Mouse (Mus musculus) kidney, embryonic 16.5 days (tissue): ENCODE measurements around the gene Gm11032. TPM values are rescaled to one million over a fixed set of nuclear protein-coding genes. Genes with fewer than 3 reads are reported as not detected.
"Not testable (repeated sequence)": the region's sequence is repeated elsewhere in the genome, so short reads cannot be mapped to it uniquely, and the experiment has no call there.

Source experiments
- ATAC-seq: fragments of 200-750 bp; cut with Nextera tagmentation; 2 replicates; pipeline ENCODE4 v1.8.0; 2017; ENCODE audit warnings: moderate TSS enrichment; ENCODE audit not compliant: low FRiP score, low TSS enrichment
- H3K27ac ChIP-seq: fragments of 300-500 bp; sonication (generic); 2 replicates; pipeline ENCODE4 v1.5.1; 2014; ENCODE audit warnings: low read length
- H3K27me3 ChIP-seq: fragments of 300-500 bp; sonication (generic); 2 replicates; pipeline ENCODE4 v1.6.1; 2014; ENCODE audit warnings: low read length, control low read depth, mixed read lengths; ENCODE audit not compliant: insufficient read depth
- H3K36me3 ChIP-seq: fragments of 300-500 bp; sonication (generic); 2 replicates; pipeline ENCODE4 v1.6.1; 2014; ENCODE audit warnings: low read length, control low read depth, mixed read lengths; ENCODE audit not compliant: insufficient read depth
- H3K4me1 ChIP-seq: fragments of 300-500 bp; sonication (generic); 2 replicates; pipeline ENCODE4 v1.6.1; 2014; ENCODE audit warnings: low read length, control low read depth, mixed read lengths; ENCODE audit not compliant: insufficient read depth
- H3K4me2 ChIP-seq: fragments of 300-500 bp; sonication (generic); replicated peaks from 2 replicates; pipeline ENCODE4 v1.6.1; 2014; ENCODE audit warnings: low read depth, low read length
- H3K4me3 ChIP-seq: fragments of 300-500 bp; sonication (generic); 2 replicates; pipeline ENCODE4 v1.5.1; 2014; ENCODE audit warnings: mild to moderate bottlenecking, low read length
- H3K9ac ChIP-seq: fragments of 300-500 bp; sonication (generic); replicated peaks from 2 replicates; pipeline ENCODE4 v1.6.1; 2014; ENCODE audit warnings: low read length
- H3K9me3 ChIP-seq: fragments of 300-500 bp; sonication (generic); 2 replicates; pipeline ENCODE4 v1.6.1; 2016; ENCODE audit warnings: low read length, control low read depth
- WGBS: fragments of 180-500 bp; shearing (Covaris S2); extraction: QIAGEN DNeasy Blood & Tissue Kit; methylation state at CpG from one replicate; pipeline ENCODE4 v1.1.7; 2014; 5-methylcytosine and 5-hydroxymethylcytosine counted together
- polyA plus RNA-seq: library from polyadenylated mRNA; unstranded; fragments of >200 nt; fragmentation: Nextera tagmentation; extraction: Ambion mirVana; gene quantifications from 2 replicates; pipeline ENCODE4 v1.2.1, GENCODE M21; 2015

The Gm11032 gene
- polyA plus RNA-seq, 1 experiment from 2014 or later, result not detected

DNA sequence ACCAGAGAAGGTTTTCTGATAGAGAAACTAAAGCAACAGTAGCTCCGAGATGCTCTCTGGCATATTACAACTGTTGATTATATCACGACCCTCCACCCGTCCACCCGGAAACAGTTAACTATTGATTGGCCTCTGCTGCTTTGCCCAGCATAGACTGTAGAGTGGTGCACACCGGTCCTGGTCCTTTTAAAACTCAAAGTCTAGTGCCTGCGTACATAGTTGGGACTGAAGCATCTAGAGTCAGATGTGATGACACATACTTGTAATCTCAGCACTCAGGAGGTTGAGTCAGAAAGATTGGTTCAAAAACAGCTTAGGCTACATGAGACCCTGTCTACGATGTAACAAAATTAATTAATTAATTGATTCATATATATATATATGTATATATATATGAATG lies 18.4 kb downstream of the Gm11032 start:
- H3K27me3 ChIP-seq, result no peaks in the 10 kb centered on the region
- peak; percentile 42; the same call in 1 of the 2 replicates for ATAC-seq
- peaks cover 10% of the 10 kb centered on the region; the same call in 1 of the 2 replicates for H3K36me3 ChIP-seq
- peak overlapping the region; percentile 74 for H3K4me3 ChIP-seq
- no peaks in the 10 kb centered on the region for H3K9me3 ChIP-seq
- peak overlapping the region; percentile 58 for H3K4me2 ChIP-seq
- H3K4me1 ChIP-seq, result peaks cover 9% of the 10 kb centered on the region
- peak overlapping the region; percentile 70; the same call in 1 of the 2 replicates for H3K27ac ChIP-seq
- WGBS, result 21% methylated on average over 7 of the region's 7 CpGs
- peak overlapping the region; percentile 74 for H3K9ac ChIP-seq

DNA sequence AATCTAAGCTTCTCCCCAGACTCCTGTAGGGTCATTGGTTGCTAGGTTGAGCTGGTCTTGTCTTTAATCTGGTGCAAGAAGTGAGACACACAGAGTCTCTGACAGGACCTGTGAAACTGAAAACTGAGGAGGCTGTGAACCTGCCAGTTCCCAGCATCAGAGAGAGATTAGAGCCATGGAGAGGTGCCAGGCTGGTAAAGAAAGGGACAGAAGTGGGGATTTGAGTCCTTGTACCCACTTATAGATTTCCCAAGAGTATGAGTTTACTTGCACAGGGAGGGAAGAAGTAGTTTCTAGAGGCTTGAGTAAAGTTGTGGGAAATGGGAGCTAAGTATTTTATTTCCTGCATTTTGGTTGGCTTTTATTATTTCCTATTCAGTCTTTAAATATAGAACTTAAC lies 21.3 kb downstream of the Gm11032 start:
- Histone ChIP-seq H3K4me2 (no peak overlapping the region), H3K36me3 (peaks cover 17% of the 10 kb centered on the region; the same call in 1 of the 2 replicates), H3K9me3 (no peaks in the 10 kb centered on the region), H3K27ac (no peak overlapping the region), H3K4me3 (no peak overlapping the region), H3K9ac (no peak overlapping the region), H3K4me1 (peaks cover 12% of the 10 kb centered on the region), H3K27me3 (no peaks in the 10 kb centered on the region)
- ATAC-seq, result no peak

DNA sequence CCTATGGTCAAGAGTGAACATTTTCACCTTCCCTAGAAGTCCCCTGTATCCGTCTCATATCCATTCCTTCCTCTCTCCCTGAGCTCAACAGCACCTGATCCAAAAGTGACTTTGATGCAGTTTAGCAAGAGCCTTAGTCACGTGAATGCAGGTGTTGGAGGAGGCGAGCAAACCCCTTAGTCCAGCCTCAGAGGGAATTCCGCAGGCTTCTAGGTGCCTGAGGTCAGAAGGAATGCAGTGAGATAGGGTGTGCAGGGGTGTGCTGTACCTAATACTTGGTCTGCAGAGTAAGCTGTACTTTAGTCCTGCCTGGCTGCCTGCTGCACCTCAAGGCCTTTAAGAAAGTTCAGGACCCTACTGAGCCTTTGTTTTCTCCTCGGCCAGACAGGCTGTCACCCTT lies 23.9 kb downstream of the Gm11032 start:
- H3K9me3 ChIP-seq, result no peaks in the 10 kb centered on the region
- ATAC-seq, result no peak
- WGBS, result 64% methylated on average over 5 of the region's 5 CpGs
- H3K27ac ChIP-seq, result no peak overlapping the region
- H3K36me3 ChIP-seq, result peaks cover 32% of the 10 kb centered on the region
- H3K9ac ChIP-seq, result no peak overlapping the region
- peaks cover 6% of the 10 kb centered on the region; the same call in 1 of the 2 replicates for H3K4me1 ChIP-seq
- H3K4me2 ChIP-seq, result no peak overlapping the region
- no peak overlapping the region for H3K4me3 ChIP-seq
- H3K27me3 ChIP-seq, result no peaks in the 10 kb centered on the region

DNA sequence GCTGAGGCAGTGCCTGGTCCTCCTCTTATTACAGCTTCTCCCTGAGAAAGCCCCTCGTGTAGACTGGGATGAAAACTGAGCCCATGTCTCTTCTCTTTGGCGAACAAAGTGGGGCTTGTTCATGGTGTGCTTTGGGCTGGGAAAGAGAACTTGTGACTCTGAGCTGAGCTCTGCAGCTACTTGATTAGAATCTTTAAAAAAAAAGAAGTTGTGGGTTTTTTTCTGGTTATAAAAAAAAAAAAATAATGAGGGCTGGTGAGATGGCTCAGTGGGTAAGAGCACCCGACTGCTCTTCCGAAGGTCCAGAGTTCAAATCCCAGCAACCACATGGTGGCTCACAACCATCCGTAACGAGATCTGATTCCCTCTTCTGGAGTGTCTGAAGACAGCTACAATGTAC lies 25.3 kb downstream of the Gm11032 start:
- H3K27me3 ChIP-seq, H3K9me3 ChIP-seq, H3K4me3 ChIP-seq, H3K9ac ChIP-seq, ATAC-seq, H3K4me1 ChIP-seq, H3K4me2 ChIP-seq, H3K27ac ChIP-seq: not testable (repeated sequence)
- WGBS, result 86% methylated on average over 4 of the region's 6 CpGs
- peaks cover 44% of the 10 kb centered on the region for H3K36me3 ChIP-seq

DNA sequence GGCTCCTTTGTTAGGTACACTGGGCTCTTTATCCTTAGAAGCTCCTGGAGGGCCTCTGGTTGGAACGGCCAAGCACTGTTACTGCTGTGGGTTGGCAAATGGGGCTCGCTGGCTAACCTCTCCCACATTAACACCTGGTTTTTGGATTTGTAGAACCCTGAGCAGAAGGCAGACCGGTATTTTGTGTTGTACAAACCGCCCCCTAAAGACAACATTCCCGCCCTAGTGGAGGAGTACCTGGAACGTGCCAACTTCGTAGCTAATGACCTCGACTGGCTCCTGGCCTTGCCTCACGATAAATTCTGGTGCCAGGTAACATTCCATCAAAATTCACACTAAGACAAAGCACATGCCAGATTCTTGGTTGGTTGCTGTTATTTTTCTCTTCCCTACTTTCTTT lies 26.5 kb downstream of the Gm11032 start:
- Histone ChIP-seq H3K27me3 (no peaks in the 10 kb centered on the region), H3K4me2 (no peak overlapping the region), H3K36me3 (peaks cover 42% of the 10 kb centered on the region), H3K9me3 (no peaks in the 10 kb centered on the region), H3K4me1 (0 out of 2 replicates have a peak, but pooled peaks cover 3% of the 10 kb centered on the region), H3K9ac (no peak overlapping the region), H3K4me3 (no peak overlapping the region), H3K27ac (no peak overlapping the region)
- no peak for ATAC-seq
- 79% methylated on average over 9 of the region's 9 CpGs for WGBS

DNA sequence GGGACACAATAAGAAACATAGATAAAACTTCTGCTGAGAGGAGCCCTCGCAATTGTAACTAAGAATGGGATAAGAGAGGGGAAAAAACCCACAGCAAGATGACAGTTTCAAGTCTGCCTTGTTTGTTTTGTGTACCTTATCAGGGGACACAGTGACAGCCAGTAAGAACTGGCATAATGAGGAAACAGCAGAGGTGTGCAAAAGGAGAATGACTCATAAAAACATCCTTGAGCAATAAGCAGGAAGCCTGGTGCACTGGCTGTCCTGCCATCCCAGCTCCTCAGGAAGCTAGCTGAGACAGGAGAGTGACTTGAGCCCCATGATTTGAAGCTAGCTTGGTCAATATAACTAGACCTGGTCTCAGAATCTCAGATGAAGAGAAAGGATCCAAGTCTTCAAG lies 40.0 kb downstream of the Gm11032 start:
- Histone ChIP-seq H3K4me3 (no peak overlapping the region), H3K36me3 (peaks cover 35% of the 10 kb centered on the region), H3K27ac (no peak overlapping the region), H3K4me1 (no peaks in the 10 kb centered on the region), H3K9ac (no peak overlapping the region), H3K27me3 (no peaks in the 10 kb centered on the region), H3K9me3 (no peaks in the 10 kb centered on the region), H3K4me2 (no peak overlapping the region)
- WGBS, result 88% methylated on average over 1 of the region's 1 CpGs
- no peak for ATAC-seq

DNA sequence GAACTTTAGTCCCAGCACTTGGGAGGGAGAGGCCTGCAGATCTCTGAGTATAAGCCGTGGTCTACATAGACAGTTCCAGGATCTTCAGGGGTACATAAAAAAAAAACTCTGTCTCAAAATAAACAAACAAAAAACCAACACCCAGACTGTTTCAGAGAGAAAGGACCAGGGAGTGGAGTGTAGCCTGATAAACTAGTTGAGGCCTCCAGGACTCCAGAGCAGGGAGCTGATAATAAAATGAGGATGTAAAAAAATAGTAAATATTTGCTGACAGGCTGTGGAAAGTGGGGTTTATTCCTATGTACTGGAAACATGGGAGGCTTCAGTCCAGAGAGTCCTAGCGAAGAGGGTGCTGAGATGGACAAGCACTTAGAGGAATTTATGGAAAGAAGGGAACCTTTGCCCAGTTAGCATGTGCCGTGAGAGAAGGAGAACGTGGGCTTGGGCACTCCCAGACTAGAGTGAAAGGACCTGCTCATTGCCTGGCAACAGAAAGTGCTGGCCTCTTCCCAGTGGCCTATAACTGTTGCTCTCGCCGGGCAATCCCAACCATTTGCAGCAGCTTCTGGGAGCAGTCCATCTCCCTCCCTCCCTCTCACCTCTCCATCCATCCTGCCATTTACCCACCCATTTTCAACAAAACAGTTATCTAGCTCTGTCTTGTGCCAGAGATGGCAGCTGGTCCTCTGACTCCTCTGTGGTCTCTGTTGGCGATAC lies 40.6 kb downstream of the Gm11032 start:
- ATAC-seq, result no peak

DNA sequence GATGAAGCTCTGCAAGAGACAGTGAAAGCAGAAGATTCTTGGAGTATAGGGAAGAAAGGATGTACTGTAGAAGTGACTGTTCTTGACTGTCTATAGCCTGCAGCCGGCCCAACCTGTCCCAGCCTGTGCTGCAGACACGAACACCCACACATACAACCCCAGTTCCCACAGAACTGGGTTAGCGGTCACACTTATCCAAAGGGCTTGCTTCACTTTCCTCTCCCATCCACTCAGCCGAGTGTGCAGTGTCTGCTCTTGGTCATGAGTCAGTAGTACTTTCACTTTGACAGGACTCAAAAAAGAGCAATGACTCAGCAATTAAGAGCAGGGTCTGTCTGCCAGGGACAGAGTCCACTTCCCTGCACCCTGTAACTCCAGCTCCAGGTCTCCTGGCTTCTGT lies 41.5 kb downstream of the Gm11032 start:
- ATAC-seq, result no peak
- WGBS, result 86% methylated on average over 4 of the region's 4 CpGs
- no peak overlapping the region for H3K9ac ChIP-seq
- no peak overlapping the region for H3K4me3 ChIP-seq
- no peak overlapping the region for H3K4me2 ChIP-seq
- no peaks in the 10 kb centered on the region for H3K27me3 ChIP-seq
- no peaks in the 10 kb centered on the region for H3K9me3 ChIP-seq
- H3K4me1 ChIP-seq, result no peaks in the 10 kb centered on the region
- H3K36me3 ChIP-seq, result peaks cover 35% of the 10 kb centered on the region
- H3K27ac ChIP-seq, result no peak overlapping the region

More for the DNA sequence above, 40.6 kb downstream of the Gm11032 start:
- WGBS, result 87% methylated on average over 7 of the region's 7 CpGs
- Histone ChIP-seq H3K9me3 (no peaks in the 10 kb centered on the region), H3K4me2 (no peak overlapping the region), H3K36me3 (peaks cover 35% of the 10 kb centered on the region), H3K9ac (no peak overlapping the region), H3K27ac (no peak overlapping the region), H3K4me3 (no peak overlapping the region), H3K27me3 (no peaks in the 10 kb centered on the region), H3K4me1 (no peaks in the 10 kb centered on the region)

DNA sequence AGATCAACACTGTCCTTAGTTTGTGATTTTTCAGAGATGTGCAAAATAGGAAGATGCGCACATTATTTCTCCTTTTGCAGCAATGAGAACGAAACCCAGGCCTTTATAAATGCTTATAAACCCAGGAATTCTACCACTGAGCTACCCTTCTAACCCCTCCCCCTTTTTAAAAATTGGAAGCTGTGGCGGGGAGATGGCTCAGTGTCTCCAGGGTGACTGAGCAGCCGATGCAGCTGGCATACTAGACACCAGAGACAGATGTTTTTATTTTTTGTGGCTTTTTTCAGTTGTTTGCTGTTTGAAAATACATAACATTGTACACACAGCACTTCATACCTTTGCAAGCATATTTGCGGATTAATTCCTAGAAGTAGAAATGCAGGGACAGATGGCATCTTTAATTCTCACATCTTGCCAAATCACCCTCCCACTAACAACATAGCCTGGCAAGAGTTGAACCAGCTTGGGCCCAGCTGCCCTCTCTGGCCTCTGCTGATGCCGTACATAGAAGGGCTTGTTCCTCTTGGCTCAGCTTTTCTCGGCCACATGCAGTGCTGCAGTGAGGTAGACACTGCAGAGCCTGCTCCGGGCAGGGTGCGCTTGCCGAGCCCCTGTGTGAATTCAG lies 42.1 kb downstream of the Gm11032 start:
- no peak overlapping the region for H3K27ac ChIP-seq
- 88% methylated on average over 10 of the region's 10 CpGs for WGBS
- H3K9me3 ChIP-seq, result no peaks in the 10 kb centered on the region
- peaks cover 36% of the 10 kb centered on the region for H3K36me3 ChIP-seq
- H3K27me3 ChIP-seq, result no peaks in the 10 kb centered on the region
- ATAC-seq, result no peak
- H3K9ac ChIP-seq, result no peak overlapping the region
- H3K4me1 ChIP-seq, result no peaks in the 10 kb centered on the region
- no peak overlapping the region for H3K4me2 ChIP-seq
- H3K4me3 ChIP-seq, result no peak overlapping the region

DNA sequence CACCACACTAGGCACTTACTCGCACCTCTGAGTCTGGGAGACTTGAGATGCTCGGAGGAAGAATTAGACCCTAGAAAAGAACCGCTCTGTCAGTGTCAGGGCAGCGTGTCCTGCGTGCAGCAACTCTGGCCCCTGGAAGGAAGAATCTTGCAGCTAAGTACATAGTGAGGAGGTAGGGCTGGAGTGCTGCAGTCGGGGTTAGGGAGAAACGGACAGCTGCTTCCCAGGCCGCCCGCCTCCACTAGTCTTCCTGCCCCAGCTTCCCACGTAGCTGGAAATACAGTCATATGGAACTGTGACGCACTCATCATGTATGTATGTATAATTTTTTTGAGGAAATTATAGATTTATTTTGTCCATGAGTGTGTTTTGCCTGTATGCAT lies 42.6 kb downstream of the Gm11032 start:
- no peak overlapping the region for H3K27ac ChIP-seq
- H3K4me3 ChIP-seq, result no peak overlapping the region
- no peaks in the 10 kb centered on the region for H3K4me1 ChIP-seq
- H3K9me3 ChIP-seq, result no peaks in the 10 kb centered on the region
- no peaks in the 10 kb centered on the region for H3K27me3 ChIP-seq
- H3K9ac ChIP-seq, result no peak overlapping the region
- H3K36me3 ChIP-seq, result peaks cover 41% of the 10 kb centered on the region
- 89% methylated on average over 11 of the region's 11 CpGs for WGBS
- H3K4me2 ChIP-seq, result no peak overlapping the region
- ATAC-seq, result no peak
